Mouse (Mus musculus): ENCODE measurements at regions not wholly inside any gene's neighbourhood (a gene's known extent, or its start where the extent isn't known, plus 50 kb on each side); places are given as distances from the start of the nearest gene placed in this dataset.

DNA sequence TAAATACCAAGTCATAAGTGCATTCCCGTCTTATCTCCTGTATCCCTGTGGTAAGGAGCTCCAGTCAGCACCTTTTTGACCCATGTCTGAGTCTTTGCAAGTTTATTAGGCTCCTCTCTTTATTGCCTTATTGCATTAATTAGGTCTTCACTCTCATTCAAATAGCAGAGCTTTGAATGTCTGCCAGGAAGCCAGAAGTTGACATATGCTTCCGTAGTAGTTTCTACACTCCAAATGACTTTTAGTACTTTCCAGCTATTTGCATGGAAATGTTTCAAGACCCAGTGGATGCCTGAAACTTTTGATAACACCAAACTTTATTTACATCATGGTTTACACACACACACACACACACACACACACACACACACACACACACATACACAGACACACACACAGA lies 153.2 kb upstream of the Tmem28 start:
- no peak for TF ChIP-seq CTCF (IDR thresholded peaks at IDR 0.05; ENCODE audit: low read depth, low read length)
- no peak for TF ChIP-seq GATA2 (IDR thresholded peaks at IDR 0.05; ENCODE audit: borderline replicate concordance, low read depth, low read length)
- no peak for TF ChIP-seq GATA1 (IDR thresholded peaks at IDR 0.05; ENCODE audit: borderline replicate concordance, low read length)
